Mouse (Mus musculus) spleen, adult 2 months (tissue): ENCODE measurements around the gene Sox10.

Source experiments
- CTCF ChIP-seq: fragments of 200-500 bp; IDR thresholded peaks from 2 replicates; pipeline ENCODE4 v1.5.1; 2011; ENCODE audit warnings: mild to moderate bottlenecking, inconsistent platforms; ENCODE audit not compliant: insufficient read depth, insufficient read length, insufficient replicate concordance; ENCODE audit errors: extremely low read depth
- POLR2A ChIP-seq: fragments of 200-500 bp; IDR thresholded peaks from 2 replicates; pipeline ENCODE4 v1.6.1; 2011; ENCODE audit warnings: low read depth, low read length, inconsistent platforms

GRCm38 (mm10) chr15:79111774-79112173 lies 53.3 kb downstream of the Sox10 start:
- TF ChIP-seq CTCF = no peak
- no peak for TF ChIP-seq POLR2A
